Mouse (Mus musculus): ENCODE results near the gene Nmt1. TPM values are rescaled to one million over a fixed set of nuclear protein-coding genes. Genes with fewer than 3 reads are reported as not detected.

Gene Nmt1
- polyA plus RNA-seq, 1 experiment: 91.1 TPM

- H3K4me3 ChIP-seq (ENCODE audit: insufficient read depth, low read length): no peak overlapping the region
- TF ChIP-seq CTCF (IDR thresholded peaks at IDR 0.05; ENCODE audit: borderline replicate concordance, insufficient read depth, low read length) (no peak), POLR2A (IDR thresholded peaks at IDR 0.05; ENCODE audit: low read depth, low read length) (no peak)
- peaks cover 16% of the 10 kb centered on the region for H3K4me1 ChIP-seq (ENCODE audit: control insufficient read depth, insufficient read depth, low read length)
- H3K27ac ChIP-seq (ENCODE audit: insufficient read depth, low read length): no peak overlapping the region
Observed at GRCm38 (mm10) chr11:103100361-103100760, 72.4 kb downstream of the Nmt1 start.

DNA sequence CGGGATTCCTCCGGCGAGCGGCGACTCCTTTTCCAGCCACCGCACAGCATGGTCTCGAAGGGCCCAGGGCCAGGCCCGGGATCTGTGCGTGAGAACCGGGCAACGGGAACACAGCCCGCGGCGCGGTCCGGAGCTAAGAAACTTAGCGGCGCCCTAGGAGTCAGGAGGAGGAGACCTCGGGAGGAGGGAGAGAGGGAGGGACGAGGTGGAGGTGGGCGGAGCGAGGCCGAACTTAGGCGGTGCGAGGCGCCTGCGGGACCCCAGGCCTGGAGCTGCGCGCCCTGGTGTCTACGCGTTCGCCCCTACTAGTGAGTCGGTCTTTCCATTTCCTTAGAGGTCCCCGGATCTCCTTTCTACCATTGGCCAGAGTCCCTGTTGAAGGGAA lies 73.5 kb downstream of the Nmt1 start, which contains the start of the genes Plcd3 and Acbd4:
Gene Plcd3, minus strand, starts transcription at position 178 of the 385 bp plus-strand sequence.
Gene Acbd4, plus strand, starts transcription at position 202 of the 385 bp plus-strand sequence.
- peak within 1 kb of the TSS; percentile 36 for H3K27ac ChIP-seq (ENCODE audit: insufficient read depth, low read length)
- peaks cover 15% of the 10 kb centered on the region for H3K4me1 ChIP-seq (ENCODE audit: control insufficient read depth, insufficient read depth, low read length)
- peak; percentile 89 for TF ChIP-seq POLR2A (IDR thresholded peaks at IDR 0.05; ENCODE audit: low read depth, low read length)
- no peak for TF ChIP-seq CTCF (IDR thresholded peaks at IDR 0.05; ENCODE audit: borderline replicate concordance, insufficient read depth, low read length)
- peak within 1 kb of the TSS; percentile 52 for H3K4me3 ChIP-seq (ENCODE audit: insufficient read depth, low read length)

- peaks cover 10% of the 10 kb centered on the region for H3K4me1 ChIP-seq (ENCODE audit: control insufficient read depth, insufficient read depth, low read length)
- TF ChIP-seq CTCF (IDR thresholded peaks at IDR 0.05; ENCODE audit: borderline replicate concordance, insufficient read depth, low read length) (no peak), POLR2A (IDR thresholded peaks at IDR 0.05; ENCODE audit: low read depth, low read length) (peak; percentile 43; the same call in 1 of the 2 replicates)
- H3K4me3 ChIP-seq (ENCODE audit: insufficient read depth, low read length): peak overlapping the region; percentile 52
- peak overlapping the region; percentile 36 for H3K27ac ChIP-seq (ENCODE audit: insufficient read depth, low read length)
Observed at GRCm38 (mm10) chr11:103101866-103102501, 74.0 kb downstream of the Nmt1 start.

GRCm38 (mm10) chr11:103102725-103103349 lies 74.8 kb downstream of the Nmt1 start:
- TF ChIP-seq CTCF (IDR thresholded peaks at IDR 0.05; ENCODE audit: borderline replicate concordance, insufficient read depth, low read length): peak; percentile 99
- TF ChIP-seq POLR2A (IDR thresholded peaks at IDR 0.05; ENCODE audit: low read depth, low read length): peak; percentile 69
- peak overlapping the region; percentile 56 for H3K4me3 ChIP-seq (ENCODE audit: insufficient read depth, low read length)
- no peak overlapping the region for H3K27ac ChIP-seq (ENCODE audit: insufficient read depth, low read length)
- H3K4me1 ChIP-seq (ENCODE audit: control insufficient read depth, insufficient read depth, low read length): 0 out of 2 replicates have a peak, but pooled peaks cover 2% of the 10 kb centered on the region

DNA sequence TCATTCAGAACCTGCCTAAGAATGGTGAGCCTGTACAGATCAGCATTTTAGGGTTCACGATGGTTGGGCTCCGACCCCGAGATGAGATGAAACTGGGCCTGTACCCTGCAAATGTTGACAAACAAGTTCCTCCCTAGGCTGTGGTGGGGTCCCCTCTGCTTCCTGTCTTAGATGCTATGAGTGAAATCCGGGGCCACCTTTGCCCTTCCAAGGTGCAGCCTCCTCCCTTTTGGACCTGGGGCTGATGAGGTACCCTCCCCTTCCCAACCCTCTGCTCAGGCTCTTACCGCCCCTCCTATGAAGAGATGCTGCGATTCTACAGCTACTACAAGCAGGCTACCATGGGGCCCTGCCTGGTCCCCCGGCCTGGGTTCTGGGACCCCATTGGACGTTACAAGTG lies 75.6 kb downstream of the Nmt1 start:
- TF ChIP-seq CTCF (IDR thresholded peaks at IDR 0.05; ENCODE audit: borderline replicate concordance, insufficient read depth, low read length) (no peak), POLR2A (IDR thresholded peaks at IDR 0.05; ENCODE audit: low read depth, low read length) (no peak)
- 0 out of 2 replicates have a peak, but pooled peaks cover 2% of the 10 kb centered on the region for H3K4me1 ChIP-seq (ENCODE audit: control insufficient read depth, insufficient read depth, low read length)
- peak overlapping the region; percentile 56 for H3K4me3 ChIP-seq (ENCODE audit: insufficient read depth, low read length)
- H3K27ac ChIP-seq (ENCODE audit: insufficient read depth, low read length): no peak overlapping the region

DNA sequence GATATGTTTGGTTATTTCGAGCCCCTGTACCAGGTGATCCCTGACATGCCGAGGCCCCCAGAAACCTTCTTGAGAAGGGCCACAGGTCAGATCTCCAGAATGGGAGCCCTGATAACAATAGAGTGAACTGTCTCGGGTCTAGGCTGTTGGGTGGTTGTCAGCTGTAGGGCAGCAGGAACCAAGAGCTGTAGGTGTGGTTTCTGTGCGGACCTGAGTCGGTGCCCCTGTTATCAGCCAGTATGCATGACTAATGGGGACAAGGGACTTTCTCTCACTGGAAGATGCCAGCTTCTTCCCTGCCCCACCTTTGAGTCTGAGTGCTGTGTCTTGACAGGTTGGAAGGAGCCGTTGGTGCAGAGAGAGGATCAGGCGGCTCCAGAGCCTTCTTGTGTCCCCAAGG lies 76.5 kb downstream of the Nmt1 start:
- Histone ChIP-seq H3K4me3 (ENCODE audit: insufficient read depth, low read length) (no peak overlapping the region), H3K27ac (ENCODE audit: insufficient read depth, low read length) (no peak overlapping the region), H3K4me1 (ENCODE audit: control insufficient read depth, insufficient read depth, low read length) (0 out of 2 replicates have a peak, but pooled peaks cover under 1% of the 10 kb centered on the region)
- no peak for TF ChIP-seq POLR2A (IDR thresholded peaks at IDR 0.05; ENCODE audit: low read depth, low read length)
- no peak for TF ChIP-seq CTCF (IDR thresholded peaks at IDR 0.05; ENCODE audit: borderline replicate concordance, insufficient read depth, low read length)

GRCm38 (mm10) chr11:103105180-103105725 lies 77.3 kb downstream of the Nmt1 start:
- no peak for TF ChIP-seq CTCF (IDR thresholded peaks at IDR 0.05; ENCODE audit: borderline replicate concordance, insufficient read depth, low read length)
- H3K27ac ChIP-seq (ENCODE audit: insufficient read depth, low read length): no peak overlapping the region
- no peaks in the 10 kb centered on the region for H3K4me1 ChIP-seq (ENCODE audit: control insufficient read depth, insufficient read depth, low read length)

DNA sequence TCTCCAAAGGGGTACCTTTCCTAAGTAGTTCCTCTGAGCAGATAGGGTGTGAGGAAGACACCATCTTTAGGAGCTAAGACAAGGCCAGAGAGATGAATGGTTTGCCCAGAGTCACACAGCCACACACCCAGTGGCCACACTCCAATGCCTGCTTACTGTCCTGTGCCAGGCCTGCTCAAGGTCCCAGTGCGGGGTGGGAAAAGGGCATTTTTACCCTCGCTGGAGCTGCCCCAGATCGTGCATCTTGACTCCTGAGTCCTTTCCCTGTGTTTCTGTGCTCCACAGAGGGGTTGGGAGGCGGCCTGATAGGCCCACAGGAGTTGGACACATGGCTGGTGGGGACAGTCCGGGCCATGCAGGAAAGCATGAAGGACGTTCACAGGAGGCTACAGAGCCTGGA lies 77.8 kb downstream of the Nmt1 start:
- H3K4me1 ChIP-seq (ENCODE audit: control insufficient read depth, insufficient read depth, low read length): no peaks in the 10 kb centered on the region
- H3K4me3 ChIP-seq (ENCODE audit: insufficient read depth, low read length): no peak overlapping the region
- TF ChIP-seq CTCF (IDR thresholded peaks at IDR 0.05; ENCODE audit: borderline replicate concordance, insufficient read depth, low read length): no peak
- no peak for TF ChIP-seq POLR2A (IDR thresholded peaks at IDR 0.05; ENCODE audit: low read depth, low read length)
- H3K27ac ChIP-seq (ENCODE audit: insufficient read depth, low read length): no peak overlapping the region

More at GRCm38 (mm10) chr11:103105180-103105725, 77.3 kb downstream of the Nmt1 start:
- no peak overlapping the region for H3K4me3 ChIP-seq (ENCODE audit: insufficient read depth, low read length)

DNA sequence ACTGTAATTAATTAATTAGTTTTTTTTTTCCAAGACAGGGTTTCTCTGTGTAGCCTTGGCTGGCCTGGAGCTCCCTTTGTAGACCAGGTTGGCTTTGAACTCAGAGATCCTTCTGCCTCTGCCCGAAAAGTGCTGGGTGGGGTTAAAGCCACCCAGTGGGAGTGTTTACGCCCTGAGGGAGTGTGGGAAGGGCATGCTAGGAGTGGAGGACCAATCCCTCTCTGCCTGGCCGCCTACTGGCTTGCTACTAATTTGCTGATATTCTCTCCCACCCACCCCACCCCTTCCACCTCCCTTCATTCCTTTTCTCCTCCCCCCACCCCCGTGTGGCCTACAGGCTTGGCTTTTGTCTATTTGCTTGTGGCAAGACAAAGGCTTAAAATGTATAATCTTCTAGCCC lies 78.4 kb downstream of the Nmt1 start:
- no peak overlapping the region for H3K27ac ChIP-seq (ENCODE audit: insufficient read depth, low read length)
- no peaks in the 10 kb centered on the region for H3K4me1 ChIP-seq (ENCODE audit: control insufficient read depth, insufficient read depth, low read length)
- no peak overlapping the region for H3K4me3 ChIP-seq (ENCODE audit: insufficient read depth, low read length)
- TF ChIP-seq POLR2A (IDR thresholded peaks at IDR 0.05; ENCODE audit: low read depth, low read length) (no peak), CTCF (IDR thresholded peaks at IDR 0.05; ENCODE audit: borderline replicate concordance, insufficient read depth, low read length) (no peak)

- H3K4me1 ChIP-seq (ENCODE audit: control insufficient read depth, insufficient read depth, low read length): no peaks in the 10 kb centered on the region; the same call in 1 of the 2 replicates
- no peak overlapping the region for H3K4me3 ChIP-seq (ENCODE audit: insufficient read depth, low read length)
- TF ChIP-seq POLR2A (IDR thresholded peaks at IDR 0.05; ENCODE audit: low read depth, low read length): no peak
- H3K27ac ChIP-seq (ENCODE audit: insufficient read depth, low read length): peak overlapping the region; percentile 6
Observed at GRCm38 (mm10) chr11:103111301-103111700, 83.3 kb downstream of the Nmt1 start.

All from embryonic fibroblast, embryonic 13.5 days (primary cell).